Mouse (Mus musculus): ENCODE measurements around the gene Jup. TPM values are rescaled to one million over a fixed set of nuclear protein-coding genes. Genes with fewer than 3 reads are reported as not detected.
A peak's percentile ranks its signal among the peaks of the same experiment; 100 is the strongest.

Jup gene
- polyA plus RNA-seq, 1 experiment from 2014 or later: 231 TPM

- ATAC-seq: no peak
- peaks cover 9% of the 10 kb centered on the region; the same call in 1 of the 2 replicates for H3K27me3 ChIP-seq (replicated peaks; ENCODE audit: insufficient read depth, low read length)
- 50% methylated on average over 5 of the region's 5 CpGs for WGBS
Measured at GRCm38 (mm10) chr11:100357408-100357807, 40.2 kb downstream of the Jup start.

GRCm38 (mm10) chr11:100356819-100357211, 40.7 kb downstream of the Jup start:
- Histone ChIP-seq H3K4me2 (replicated peaks; ENCODE audit: low read depth, low read length) (peak overlapping the region; percentile 99), H3K9ac (replicated peaks; ENCODE audit: low read depth) (no peak overlapping the region), H3K9me3 (ENCODE audit: low read length) (no peaks in the 10 kb centered on the region), H3K27ac (ENCODE audit: low read length) (no peak overlapping the region), H3K4me3 (ENCODE audit: low read depth, low read length) (peak overlapping the region; percentile 65; the same call in 1 of the 2 replicates), H3K27me3 (replicated peaks; ENCODE audit: insufficient read depth, low read length) (peaks cover 9% of the 10 kb centered on the region; the same call in 1 of the 2 replicates), H3K36me3 (ENCODE audit: insufficient read depth, low read length) (no peaks in the 10 kb centered on the region), H3K4me1 (ENCODE audit: insufficient read depth, low read depth, low read length) (no peaks in the 10 kb centered on the region)
- TF ChIP-seq CTCF (IDR thresholded peaks at IDR 0.05) (no peak), EP300 (IDR thresholded peaks at IDR 0.05) (no peak)
- no peak for DNase-seq (ENCODE audit: low spot score)
- 14% methylated on average over 9 of the region's 9 CpGs for WGBS
- no peak for ATAC-seq

More at GRCm38 (mm10) chr11:100357408-100357807, 40.2 kb downstream of the Jup start:
- H3K36me3 ChIP-seq (ENCODE audit: insufficient read depth, low read length): no peaks in the 10 kb centered on the region
- TF ChIP-seq CTCF (IDR thresholded peaks at IDR 0.05) (peak; percentile 38), EP300 (IDR thresholded peaks at IDR 0.05) (no peak)
- H3K9ac ChIP-seq (replicated peaks; ENCODE audit: low read depth): no peak overlapping the region
- H3K4me1 ChIP-seq (ENCODE audit: insufficient read depth, low read depth, low read length): no peaks in the 10 kb centered on the region
- no peak overlapping the region for H3K27ac ChIP-seq (ENCODE audit: low read length)
- H3K4me3 ChIP-seq (ENCODE audit: low read depth, low read length): no peak overlapping the region
- DNase-seq (ENCODE audit: low spot score): no peak
- no peaks in the 10 kb centered on the region for H3K9me3 ChIP-seq (ENCODE audit: low read length)
- H3K4me2 ChIP-seq (replicated peaks; ENCODE audit: low read depth, low read length): no peak overlapping the region

DNA sequence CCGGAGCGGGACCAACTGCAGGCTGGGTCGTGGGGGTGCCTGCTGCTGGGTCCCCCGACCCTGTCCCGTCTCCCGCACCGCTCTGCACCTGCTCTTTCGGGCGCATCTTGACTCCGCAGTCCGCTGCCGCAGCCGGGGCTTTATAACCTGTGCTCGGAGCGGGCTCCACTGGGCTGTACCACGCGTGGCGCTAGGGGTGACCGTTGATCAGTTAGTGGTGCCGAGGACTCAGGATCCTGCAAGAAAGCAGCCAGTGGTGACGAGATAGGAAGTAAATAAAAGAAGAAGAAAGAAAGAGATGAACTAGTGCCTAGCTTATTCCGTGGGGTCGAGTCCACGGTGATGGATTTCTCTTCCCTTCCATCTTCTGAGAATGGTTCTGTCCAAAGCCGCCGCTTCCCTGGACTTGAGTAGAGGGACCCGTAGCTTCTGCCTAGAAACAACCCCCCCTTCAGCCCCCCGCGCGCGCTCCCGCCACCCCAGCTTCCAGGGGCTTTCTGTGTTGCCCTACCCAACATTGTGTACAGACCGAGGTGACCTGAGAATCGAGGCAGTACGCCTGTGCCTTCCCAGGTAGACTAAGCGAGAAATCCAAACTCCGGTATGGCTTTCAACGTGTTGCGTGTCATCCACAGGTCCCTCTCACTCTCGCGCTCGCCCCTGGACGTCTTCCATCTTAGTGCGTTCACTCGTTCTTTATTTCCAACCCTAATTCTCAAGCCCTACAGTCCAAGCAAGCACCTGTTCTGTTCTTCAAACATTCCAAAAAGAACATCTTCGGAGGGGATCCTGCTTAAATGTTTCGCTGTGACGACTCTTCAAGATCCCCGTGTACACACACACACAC, 41.4 kb downstream of the Jup start, which contains the start of gene Hap1:
TSS of gene Hap1 (minus strand) at position 157 of the 847 bp plus-strand sequence.
- Histone ChIP-seq H3K9ac (replicated peaks; ENCODE audit: low read depth) (peak within 1 kb of the TSS; percentile 48), H3K27me3 (replicated peaks; ENCODE audit: insufficient read depth, low read length) (peaks cover 9% of the 10 kb centered on the region; the same call in 1 of the 2 replicates), H3K27ac (ENCODE audit: low read length) (peak within 1 kb of the TSS; percentile 6; the same call in 1 of the 2 replicates), H3K4me1 (ENCODE audit: insufficient read depth, low read depth, low read length) (no peaks in the 10 kb centered on the region), H3K36me3 (ENCODE audit: insufficient read depth, low read length) (no peaks in the 10 kb centered on the region), H3K9me3 (ENCODE audit: low read length) (no peaks in the 10 kb centered on the region), H3K4me2 (replicated peaks; ENCODE audit: low read depth, low read length) (peak within 1 kb of the TSS; percentile 99), H3K4me3 (ENCODE audit: low read depth, low read length) (peak within 1 kb of the TSS; percentile 65)
- TF ChIP-seq CTCF (IDR thresholded peaks at IDR 0.05) (0 out of 2 replicates have a peak, but pooled peaks have one; percentile 14), EP300 (IDR thresholded peaks at IDR 0.05) (no peak)
- ATAC-seq (peak; percentile 75), DNase-seq (ENCODE audit: low spot score) (peak; percentile 76)
- 4% methylated on average over 49 of the region's 49 CpGs for WGBS

DNA sequence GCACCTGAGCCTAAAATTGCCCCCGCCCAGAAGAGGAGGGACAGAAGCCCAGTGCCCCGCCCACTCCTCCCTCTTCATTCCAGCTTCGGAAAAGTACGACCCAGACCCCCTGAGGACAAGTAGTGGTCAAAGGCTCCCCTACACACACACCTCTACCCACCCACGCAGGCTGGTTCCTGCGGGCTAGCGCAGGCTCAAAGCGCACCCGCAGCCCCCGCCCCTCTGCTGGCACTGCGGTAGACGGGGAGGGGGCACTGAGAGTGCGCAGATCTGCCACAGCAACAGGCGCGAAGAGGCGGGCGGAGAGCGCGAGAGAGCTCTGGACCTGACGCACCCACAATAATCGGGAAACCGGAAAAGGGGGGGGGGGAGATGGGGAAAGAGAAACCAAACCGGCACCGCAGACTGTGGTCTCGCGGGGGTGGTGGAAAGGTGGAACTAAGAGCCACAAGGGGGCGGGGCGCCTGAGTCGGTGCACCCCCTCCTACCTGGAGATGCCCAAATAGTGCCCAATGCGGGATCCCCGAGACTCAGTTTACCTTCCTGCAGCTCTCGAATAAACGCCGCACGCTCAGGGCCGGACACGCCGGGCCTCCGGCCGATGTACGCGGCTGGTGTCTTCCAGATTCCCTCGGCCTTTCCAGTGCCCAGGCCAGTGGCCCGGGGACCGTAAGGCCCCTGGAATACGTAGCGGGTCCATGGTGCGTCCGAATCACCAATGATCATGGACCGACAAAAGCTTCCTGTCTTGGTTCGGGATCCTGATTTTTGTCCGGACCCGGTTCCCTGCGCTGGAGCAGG, 42.2 kb downstream of the Jup start:
- H3K4me3 ChIP-seq (ENCODE audit: low read depth, low read length): peak overlapping the region; percentile 65
- H3K4me1 ChIP-seq (ENCODE audit: insufficient read depth, low read depth, low read length): no peaks in the 10 kb centered on the region
- H3K27ac ChIP-seq (ENCODE audit: low read length): no peak overlapping the region
- ATAC-seq (peak; percentile 65), DNase-seq (ENCODE audit: low spot score) (peak; percentile 69)
- TF ChIP-seq EP300 (IDR thresholded peaks at IDR 0.05): no peak
- H3K9ac ChIP-seq (replicated peaks; ENCODE audit: low read depth): peak overlapping the region; percentile 48
- H3K27me3 ChIP-seq (replicated peaks; ENCODE audit: insufficient read depth, low read length): peaks cover 9% of the 10 kb centered on the region; the same call in 1 of the 2 replicates
- peak overlapping the region; percentile 99 for H3K4me2 ChIP-seq (replicated peaks; ENCODE audit: low read depth, low read length)
- H3K9me3 ChIP-seq (ENCODE audit: low read length): no peaks in the 10 kb centered on the region
- H3K36me3 ChIP-seq (ENCODE audit: insufficient read depth, low read length): no peaks in the 10 kb centered on the region
- 1% methylated on average over 45 of the region's 54 CpGs for WGBS

- ATAC-seq: no peak
- H3K27ac ChIP-seq (ENCODE audit: low read length): no peak overlapping the region
- H3K27me3 ChIP-seq (replicated peaks; ENCODE audit: insufficient read depth, low read length): peaks cover 3% of the 10 kb centered on the region; the same call in 1 of the 2 replicates
- 36% methylated on average over 10 of the region's 10 CpGs for WGBS
- H3K9ac ChIP-seq (replicated peaks; ENCODE audit: low read depth): no peak overlapping the region
- H3K4me3 ChIP-seq (ENCODE audit: low read depth, low read length): no peak overlapping the region
- TF ChIP-seq CTCF (IDR thresholded peaks at IDR 0.05) (peak; percentile 66), EP300 (IDR thresholded peaks at IDR 0.05) (no peak)
- no peaks in the 10 kb centered on the region for H3K9me3 ChIP-seq (ENCODE audit: low read length)
- DNase-seq (ENCODE audit: low spot score): peak; percentile 44
- no peaks in the 10 kb centered on the region for H3K36me3 ChIP-seq (ENCODE audit: insufficient read depth, low read length)
- H3K4me1 ChIP-seq (ENCODE audit: insufficient read depth, low read depth, low read length): no peaks in the 10 kb centered on the region
- no peak overlapping the region for H3K4me2 ChIP-seq (replicated peaks; ENCODE audit: low read depth, low read length)
Measured at GRCm38 (mm10) chr11:100352076-100352857, 45.3 kb downstream of the Jup start.
